Mouse (Mus musculus) MEL (cell line): ENCODE results near the gene Zfp652. TPM values are rescaled to one million over a fixed set of nuclear protein-coding genes. Genes with fewer than 3 reads are reported as not detected.

Experiments used
- DNase-seq: peaks from one replicate; pipeline ENCODE4 v3.0.0; 2011; ENCODE audit warnings: low read depth, low spot score
- H3K27ac ChIP-seq: 2 replicates; pipeline ENCODE4 v1.5.1; 2012; ENCODE audit warnings: low read depth, mild to moderate bottlenecking, control low read depth, low read length, moderate library complexity; ENCODE audit not compliant: control insufficient read depth
- H3K27me3 ChIP-seq, 2 experiments: fragments of 150-350 bp in 1 of 2; sonication (generic) in 1 of 2; 2 replicates each; pipeline ENCODE4 v1.6.1; 2012; ENCODE audit warnings: low read length in 2 of 2, mild to moderate bottlenecking in 2 of 2, improper control_type of control experiment in 1 of 2, moderate library complexity in 1 of 2; ENCODE audit not compliant: insufficient read depth in 2 of 2, control insufficient read depth in 1 of 2
- H3K36me3 ChIP-seq, 2 experiments: 2 replicates each; pipeline ENCODE4 v1.6.1; 2012 to 2014; ENCODE audit warnings: low read length in 2 of 2, improper control_type of control experiment in 1 of 2, inconsistent platforms in 1 of 2, mild to moderate bottlenecking in 1 of 2; ENCODE audit not compliant: insufficient read depth in 2 of 2, control insufficient read depth in 1 of 2
- H3K4me1 ChIP-seq, 2 experiments: fragments of 150-350 bp in 1 of 2; sonication (generic) in 1 of 2; 2 replicates each; pipeline ENCODE4 v1.6.1; 2012; ENCODE audit warnings: low read length in 2 of 2, improper control_type of control experiment in 1 of 2, mild to moderate bottlenecking in 1 of 2; ENCODE audit not compliant: insufficient read depth in 2 of 2, control insufficient read depth in 1 of 2
- H3K4me3 ChIP-seq, 2 experiments: fragments of 150-350 bp in 1 of 2; sonication (generic) in 1 of 2; 2 replicates each; pipeline ENCODE4 v1.5.1; 2012; ENCODE audit warnings: low read depth in 2 of 2, low read length in 2 of 2, mild to moderate bottlenecking in 2 of 2, moderate library complexity in 2 of 2, control low read depth in 1 of 2, improper control_type of control experiment in 1 of 2; ENCODE audit not compliant: control insufficient read depth in 1 of 2, insufficient read depth in 1 of 2
- H3K79me2 ChIP-seq: 2 replicates; pipeline ENCODE4 v1.6.1; 2012; ENCODE audit warnings: mild to moderate bottlenecking, low read length, moderate library complexity; ENCODE audit not compliant: control insufficient read depth, poor library complexity, insufficient read depth
- H3K9ac ChIP-seq: 2 replicates; pipeline ENCODE4 v1.6.1; 2012; ENCODE audit warnings: low read depth, mild to moderate bottlenecking, control low read depth, low read length, moderate library complexity; ENCODE audit not compliant: control insufficient read depth, poor library complexity, severe bottlenecking
- H3K9me3 ChIP-seq: fragments of 150-350 bp; sonication (generic); replicated peaks from 2 replicates; pipeline ENCODE4 v1.6.1; 2012; ENCODE audit warnings: mild to moderate bottlenecking, low read length, improper control_type of control experiment, moderate library complexity; ENCODE audit not compliant: insufficient read depth
- BHLHE40 ChIP-seq: IDR thresholded peaks from 2 replicates; pipeline ENCODE4 v1.6.1; 2012; ENCODE audit warnings: low read depth, mild to moderate bottlenecking, inconsistent platforms, low read length, improper control_type of control experiment, borderline replicate concordance
- CHD1 ChIP-seq: IDR thresholded peaks from 2 replicates; pipeline ENCODE4 v1.6.1; 2012; ENCODE audit warnings: low read depth, mild to moderate bottlenecking, inconsistent platforms, low read length, improper control_type of control experiment
- CHD2 ChIP-seq: IDR thresholded peaks from 2 replicates; pipeline ENCODE4 v1.6.1; 2011; ENCODE audit warnings: low read length, improper control_type of control experiment
- CTCF ChIP-seq, 3 experiments: IDR thresholded peaks in 2 of 3; conservative IDR thresholded peaks in 1 of 3; 2 replicates each; pipeline ENCODE4 v1.5.1; 2011 to 2012; ENCODE audit warnings: low read length in 3 of 3, low read depth in 2 of 3, mild to moderate bottlenecking in 2 of 3, improper control_type of control experiment in 1 of 3, inconsistent platforms in 1 of 3, mixed read lengths in 1 of 3, moderate library complexity in 1 of 3; ENCODE audit not compliant: control insufficient read depth in 1 of 3, insufficient read depth in 1 of 3, poor library complexity in 1 of 3, severe bottlenecking in 1 of 3
- E2F4 ChIP-seq: IDR thresholded peaks from 2 replicates; pipeline ENCODE4 v1.6.1; 2011; ENCODE audit warnings: low read depth, low read length, improper control_type of control experiment, borderline replicate concordance
- ELF1 ChIP-seq: IDR thresholded peaks from 2 replicates; pipeline ENCODE4 v1.6.1; 2014; ENCODE audit warnings: low read depth, mild to moderate bottlenecking, inconsistent platforms, low read length, improper control_type of control experiment, moderate library complexity
- EP300 ChIP-seq, 2 experiments: IDR thresholded peaks; 2 replicates each; pipeline ENCODE4 v1.6.1; 2011; ENCODE audit warnings: improper control_type of control experiment in 2 of 2, low read length in 2 of 2, low read depth in 1 of 2, mild to moderate bottlenecking in 1 of 2
- ETS1 ChIP-seq: IDR thresholded peaks from 2 replicates; pipeline ENCODE4 v1.6.1; 2012; ENCODE audit warnings: low read depth, mild to moderate bottlenecking, inconsistent platforms, low read length, improper control_type of control experiment, moderate library complexity
- GABPA ChIP-seq: IDR thresholded peaks from 2 replicates; pipeline ENCODE4 v1.6.1; 2012; ENCODE audit warnings: low read depth, mild to moderate bottlenecking, inconsistent platforms, low read length, improper control_type of control experiment, moderate library complexity
- GATA1 ChIP-seq: IDR thresholded peaks from 2 replicates; pipeline ENCODE4 v1.6.1; 2011; ENCODE audit warnings: low read depth, low read length, improper control_type of control experiment
- JUND ChIP-seq: IDR thresholded peaks from 2 replicates; pipeline ENCODE4 v1.6.1; 2011; ENCODE audit warnings: low read depth, mild to moderate bottlenecking, improper control_type of control experiment, low read length
- KAT2A ChIP-seq: conservative IDR thresholded peaks from 2 replicates; pipeline ENCODE4 v1.6.1; 2012; ENCODE audit warnings: low read depth, low read length, improper control_type of control experiment, inconsistent platforms
- MAFK ChIP-seq: IDR thresholded peaks from 2 replicates; pipeline ENCODE4 v1.6.1; 2011; ENCODE audit warnings: low read depth, mild to moderate bottlenecking, low read length, improper control_type of control experiment, borderline replicate concordance
- MAX ChIP-seq: IDR thresholded peaks from 2 replicates; pipeline ENCODE4 v1.6.1; 2011; ENCODE audit warnings: low read length, improper control_type of control experiment
- MAZ ChIP-seq: IDR thresholded peaks from 2 replicates; pipeline ENCODE4 v1.6.1; 2012; ENCODE audit warnings: low read depth, mild to moderate bottlenecking, inconsistent platforms, low read length, improper control_type of control experiment
- MEF2A ChIP-seq: IDR thresholded peaks from 2 replicates; pipeline ENCODE4 v1.6.1; 2014; ENCODE audit warnings: low read depth, mild to moderate bottlenecking, inconsistent platforms, low read length, improper control_type of control experiment; ENCODE audit not compliant: poor library complexity, insufficient replicate concordance, severe bottlenecking; ENCODE audit errors: extremely low read depth
- MXI1 ChIP-seq: IDR thresholded peaks from 2 replicates; pipeline ENCODE4 v1.6.1; 2011; ENCODE audit warnings: mild to moderate bottlenecking, low read depth, low read length, improper control_type of control experiment
- MYB ChIP-seq: IDR thresholded peaks from 2 replicates; pipeline ENCODE4 v1.6.1; 2011; ENCODE audit warnings: mild to moderate bottlenecking, low read depth, low read length, improper control_type of control experiment
- MYC ChIP-seq: IDR thresholded peaks from 2 replicates; pipeline ENCODE4 v1.6.1; 2011; ENCODE audit warnings: low read depth, mild to moderate bottlenecking, low read length, improper control_type of control experiment, moderate library complexity
- NELFE ChIP-seq: IDR thresholded peaks from 2 replicates; pipeline ENCODE4 v1.6.1; 2011; ENCODE audit warnings: low read depth, low read length, improper control_type of control experiment
- NRF1 ChIP-seq: IDR thresholded peaks from 2 replicates; pipeline ENCODE4 v1.6.1; 2014; ENCODE audit warnings: low read depth, mild to moderate bottlenecking, inconsistent platforms, low read length, improper control_type of control experiment, moderate library complexity; ENCODE audit not compliant: poor library complexity, insufficient read depth, severe bottlenecking
- POLR2A ChIP-seq, 2 experiments: IDR thresholded peaks; 2 replicates each; pipeline ENCODE4 v1.6.1; 2011 to 2012; ENCODE audit warnings: low read length in 2 of 2, mild to moderate bottlenecking in 2 of 2, control low read depth in 1 of 2, improper control_type of control experiment in 1 of 2, low read depth in 1 of 2, moderate library complexity in 1 of 2; ENCODE audit not compliant: control insufficient read depth in 1 of 2, insufficient read depth in 1 of 2, poor library complexity in 1 of 2
- POLR2AphosphoS2 ChIP-seq: IDR thresholded peaks from 2 replicates; pipeline ENCODE4 v1.6.1; 2011; ENCODE audit warnings: low read length, improper control_type of control experiment
- POLR2AphosphoS5 ChIP-seq: IDR thresholded peaks from 2 replicates; pipeline ENCODE4 v1.6.1; 2012; ENCODE audit warnings: low read depth, borderline replicate concordance, mild to moderate bottlenecking, inconsistent platforms, low read length, moderate library complexity, mixed read lengths
- RAD21 ChIP-seq: IDR thresholded peaks from 2 replicates; pipeline ENCODE4 v1.6.1; 2011; ENCODE audit warnings: mild to moderate bottlenecking, low read depth, low read length, improper control_type of control experiment
- SIN3A ChIP-seq: IDR thresholded peaks from 2 replicates; pipeline ENCODE4 v1.6.1; 2012; ENCODE audit warnings: low read length, improper control_type of control experiment, inconsistent platforms
- SMC3 ChIP-seq: IDR thresholded peaks from 2 replicates; pipeline ENCODE4 v1.6.1; 2011; ENCODE audit warnings: low read depth, low read length, improper control_type of control experiment
- TAL1 ChIP-seq: IDR thresholded peaks from 2 replicates; pipeline ENCODE4 v1.6.1; 2012; ENCODE audit warnings: mild to moderate bottlenecking, inconsistent platforms, low read length, moderate library complexity, mixed read lengths
- TBP ChIP-seq: IDR thresholded peaks from 2 replicates; pipeline ENCODE4 v1.8.0; 2011; ENCODE audit warnings: low read depth, low read length, improper control_type of control experiment
- UBTF ChIP-seq: IDR thresholded peaks from 2 replicates; pipeline ENCODE4 v1.6.1; 2012; ENCODE audit warnings: low read depth, mild to moderate bottlenecking, inconsistent platforms, low read length, improper control_type of control experiment, moderate library complexity, borderline replicate concordance; ENCODE audit not compliant: insufficient read depth
- USF1 ChIP-seq: IDR thresholded peaks from 2 replicates; pipeline ENCODE4 v1.6.1; 2014; ENCODE audit warnings: low read depth, mild to moderate bottlenecking, inconsistent platforms, low read length, improper control_type of control experiment, moderate library complexity
- ZC3H11A ChIP-seq: IDR thresholded peaks from 2 replicates; pipeline ENCODE4 v1.6.1; 2012; ENCODE audit warnings: low read depth, mild to moderate bottlenecking, inconsistent platforms, low read length, improper control_type of control experiment
- ZKSCAN1 ChIP-seq: IDR thresholded peaks from 2 replicates; pipeline ENCODE4 v1.6.1; 2012; ENCODE audit warnings: low read depth, mild to moderate bottlenecking, inconsistent platforms, low read length, improper control_type of control experiment, moderate library complexity
- ZMIZ1 ChIP-seq: IDR thresholded peaks from 2 replicates; pipeline ENCODE4 v1.6.1; 2012; ENCODE audit warnings: low read depth, mild to moderate bottlenecking, inconsistent platforms, low read length, improper control_type of control experiment, moderate library complexity
- polyA plus RNA-seq, 2 experiments: library from polyadenylated mRNA; stranded (reverse) in 1 of 2; unstranded in 1 of 2; fragments of >175 nt in 1 of 2; fragments of >200 nt in 1 of 2; gene quantifications; 2 replicates each; pipeline versions ENCODE4 v1.2.1 to v1.2.4; 2012; ENCODE audit warnings: low replicate concordance in 2 of 2, low read depth in 1 of 2; ENCODE audit not compliant: insufficient read length in 2 of 2, insufficient read depth in 1 of 2, missing spikeins in 1 of 2
- total RNA-seq: library from RNA; depleted of rRNA; stranded (reverse); fragments of 300-350 nt; gene quantifications from 2 replicates; pipeline ENCODE4 v1.2.3, GENCODE M21; 2012

The Zfp652 gene
- total and polyA plus RNA-seq, 3 experiments = 19.3 to 38.5 (median 31.8) TPM

DNA sequence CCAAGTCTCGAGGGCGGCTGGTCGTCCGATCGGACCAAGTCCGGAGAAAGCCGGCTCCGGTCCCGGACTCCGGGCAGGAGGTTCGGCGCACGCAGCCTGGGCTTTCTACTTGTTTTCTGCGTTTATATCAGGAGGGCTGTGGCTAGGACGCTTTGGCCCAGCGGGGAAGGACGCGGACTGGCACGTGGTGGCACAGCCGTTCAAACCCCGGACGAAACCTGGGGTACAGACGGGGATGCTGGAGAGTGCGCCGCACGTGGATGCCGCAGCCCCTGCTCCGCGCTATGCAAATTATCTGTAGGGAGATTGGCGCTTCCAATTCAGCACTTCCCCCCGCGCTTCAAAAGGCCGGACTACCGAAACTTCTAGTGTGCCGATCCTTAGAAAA lies 147.0 kb downstream of the Zfp652 start (continued):
- TF ChIP-seq BHLHE40 (peak; percentile 95), POLR2AphosphoS2 (no peak; the same call in none of the 2 replicates), ZKSCAN1 (no peak), NELFE (peak; percentile 73), RAD21 (no peak), POLR2AphosphoS5 (no peak), ZMIZ1 (0 out of 2 replicates have a peak, but pooled peaks have one; percentile 63), ZC3H11A (no peak)

DNA sequence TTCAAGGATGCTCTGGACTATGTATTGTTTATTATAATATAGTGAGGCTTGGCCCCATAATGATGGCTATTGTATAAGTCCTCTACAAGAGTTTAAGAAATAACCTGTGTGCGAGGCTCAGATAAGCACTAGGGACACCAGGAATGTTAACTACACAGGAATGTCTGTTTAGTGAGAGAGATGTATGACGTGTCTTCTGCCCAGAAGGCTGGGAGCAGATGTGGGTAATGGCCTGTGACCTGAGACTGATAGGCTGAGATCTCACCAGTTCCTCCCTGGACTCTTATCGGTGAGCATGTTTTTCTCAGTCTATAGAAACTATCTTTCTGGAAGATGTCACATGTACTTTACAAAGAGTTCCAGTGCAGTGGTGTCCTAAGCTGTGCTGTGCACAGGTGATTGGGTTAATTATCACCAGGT lies 147.6 kb downstream of the Zfp652 start:
- peaks cover 2 to 30% of the 10 kb centered on the region in 2 experiments for H3K36me3 ChIP-seq
- DNase-seq = peak; percentile 83
- H3K79me2 ChIP-seq = peaks cover 8% of the 10 kb centered on the region
- no peaks in the 10 kb centered on the region for H3K9me3 ChIP-seq
- peak overlapping the region; percentile 86 for H3K27ac ChIP-seq
- H3K9ac ChIP-seq = peak overlapping the region; percentile 79
- peaks cover 8 to 19% of the 10 kb centered on the region in 2 experiments for H3K4me1 ChIP-seq
- H3K27me3 ChIP-seq = no peaks in the 10 kb centered on the region
- peak overlapping the region; percentile 48 to 70 for H3K4me3 ChIP-seq
- TF ChIP-seq SMC3 (no peak), ZKSCAN1 (no peak), POLR2AphosphoS2 (peak; percentile 47; the same call in 1 of the 2 replicates), MEF2A (no peak), CHD2 (no peak), POLR2A (IDR thresholded peaks at IDR 0.05; ENCODE audit: control insufficient read depth in 1 of 2, insufficient read depth in 1 of 2, low read depth in 1 of 2, low read length in 2 of 2, poor library complexity in 1 of 2) (no peak), TAL1 (peak; percentile 68), ZC3H11A (no peak), JUND (peak; percentile 13; the same call in 1 of the 2 replicates), RAD21 (no peak), MYC (peak; percentile 83; the same call in 1 of the 2 replicates), CHD1 (no peak), ELF1 (no peak), KAT2A (no peak), MAX (peak; percentile 87), POLR2AphosphoS5 (no peak), TBP (peak; percentile 61; the same call in 1 of the 2 replicates), CTCF (IDR thresholded peaks at IDR 0.05 in 2 of 3, conservative IDR thresholded peaks at IDR 0.05 in 1 of 3; ENCODE audit: control insufficient read depth in 1 of 3, insufficient read depth in 1 of 3, low read depth in 2 of 3, low read length in 3 of 3, poor library complexity in 1 of 3, severe bottlenecking in 1 of 3) (no peak), MAZ (no peak), SIN3A (peak; percentile 73), MAFK (no peak), BHLHE40 (no peak), NELFE (no peak), USF1 (peak; percentile 55; the same call in 1 of the 2 replicates), GATA1 (peak; percentile 83), UBTF (no peak), NRF1 (no peak), GABPA (no peak), MXI1 (peak; percentile 93), E2F4 (no peak), EP300 (IDR thresholded peaks at IDR 0.05; ENCODE audit: low read depth in 1 of 2, low read length in 2 of 2) (peak; percentile 58 to 78), ZMIZ1 (no peak), ETS1 (peak; percentile 82), MYB (no peak)
